Mouse (Mus musculus) liver, embryonic 13.5 days (tissue): Measurements from ENCODE around the gene Dlst. TPM values are rescaled to one million over a fixed set of nuclear protein-coding genes. Genes with fewer than 3 reads are reported as not detected.
"Not testable (repeated sequence)": the region's sequence is repeated elsewhere in the genome, so short reads cannot be mapped to it uniquely, and the experiment has no call there.

Experiments
- ATAC-seq: fragments of 200-750 bp; cut with Nextera tagmentation; 2 replicates; pipeline ENCODE4 v1.8.0; 2017; ENCODE audit warnings: low read depth, mild to moderate bottlenecking, moderate number of reproducible peaks, moderate library complexity
- DNase-seq: peaks from one replicate; pipeline ENCODE4 v3.0.0; 2022
- H3K27ac ChIP-seq: fragments of 300-500 bp; sonication (generic); 2 replicates; pipeline ENCODE4 v1.5.1; 2015; ENCODE audit warnings: moderate library complexity, mild to moderate bottlenecking, inconsistent platforms
- H3K27me3 ChIP-seq: fragments of 300-500 bp; sonication (generic); 2 replicates; pipeline ENCODE4 v1.6.1; 2015; ENCODE audit warnings: mild to moderate bottlenecking, inconsistent platforms
- H3K36me3 ChIP-seq: fragments of 300-500 bp; sonication (generic); 2 replicates; pipeline ENCODE4 v1.6.1; 2015; ENCODE audit warnings: mild to moderate bottlenecking, inconsistent platforms
- H3K4me1 ChIP-seq: fragments of 300-500 bp; sonication (generic); replicated peaks from 2 replicates; pipeline ENCODE4 v1.6.1; 2015; ENCODE audit warnings: inconsistent platforms
- H3K4me2 ChIP-seq: fragments of 300-500 bp; sonication (generic); 2 replicates; pipeline ENCODE4 v1.6.1; 2015; ENCODE audit warnings: inconsistent platforms, mild to moderate bottlenecking, moderate library complexity
- H3K4me3 ChIP-seq: fragments of 300-500 bp; sonication (generic); replicated peaks from 2 replicates; pipeline ENCODE4 v1.5.1; 2015; ENCODE audit warnings: mild to moderate bottlenecking, inconsistent platforms
- H3K9ac ChIP-seq: fragments of 300-500 bp; sonication (generic); 2 replicates; pipeline ENCODE4 v1.6.1; 2015; ENCODE audit warnings: mild to moderate bottlenecking, inconsistent platforms
- H3K9me3 ChIP-seq: fragments of 300-500 bp; sonication (generic); replicated peaks from 2 replicates; pipeline ENCODE4 v1.6.1; 2016; ENCODE audit warnings: inconsistent platforms
- WGBS: fragments of 180-500 bp; shearing (Covaris S2); methylation state at CpG from one replicate; pipeline ENCODE4 v1.1.7; 2015; ENCODE audit not compliant: insufficient replicate concordance; 5-methylcytosine and 5-hydroxymethylcytosine counted together
- polyA plus RNA-seq: library from polyadenylated mRNA; unstranded; fragments of >200 nt; fragmentation: Nextera tagmentation; extraction: Ambion mirVana; gene quantifications from 2 replicates; pipeline ENCODE4 v1.2.1, GENCODE M21; 2015

Gene Dlst
- polyA plus RNA-seq, 1 experiment from 2014 or later = 80.7 TPM

GRCm38 (mm10) chr12:85135513-85136470 is 25.2 kb downstream of the Dlst start:
- no peak overlapping the region for H3K4me3 ChIP-seq
- H3K9me3 ChIP-seq = no peaks in the 10 kb centered on the region
- no peak overlapping the region for H3K27ac ChIP-seq
- no peak overlapping the region for H3K9ac ChIP-seq
- 81% methylated on average over 19 of the region's 19 CpGs for WGBS
- 0 out of 2 replicates have a peak, but pooled peaks cover 12% of the 10 kb centered on the region for H3K27me3 ChIP-seq
- peaks cover 5% of the 10 kb centered on the region; the same call in 1 of the 2 replicates for H3K4me1 ChIP-seq
- DNase-seq (no peak), ATAC-seq (peak; percentile 16; the same call in 1 of the 2 replicates)
- H3K4me2 ChIP-seq = no peak overlapping the region
- H3K36me3 ChIP-seq = peaks cover 49% of the 10 kb centered on the region

DNA sequence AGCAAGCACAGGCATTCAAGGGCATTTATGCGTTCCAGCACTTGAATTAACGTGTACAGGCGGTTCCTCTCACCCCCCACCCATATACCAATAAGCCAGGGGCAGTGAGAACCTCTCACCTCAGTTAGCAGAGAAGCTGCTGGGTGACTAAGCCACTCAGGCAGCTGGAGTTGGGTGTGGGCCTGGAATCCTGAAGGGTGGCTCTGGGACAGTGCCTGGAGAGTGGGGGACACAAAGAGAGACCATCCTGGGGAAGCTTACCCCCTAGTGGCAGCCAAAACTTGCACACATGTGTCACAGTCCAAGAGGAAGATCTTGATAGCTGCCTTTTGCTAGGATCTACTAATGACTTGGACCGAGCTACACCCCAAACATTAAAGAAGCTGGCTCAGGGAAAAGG is 26.0 kb downstream of the Dlst start:
- ATAC-seq = no peak
- no peak overlapping the region for H3K4me2 ChIP-seq

DNA sequence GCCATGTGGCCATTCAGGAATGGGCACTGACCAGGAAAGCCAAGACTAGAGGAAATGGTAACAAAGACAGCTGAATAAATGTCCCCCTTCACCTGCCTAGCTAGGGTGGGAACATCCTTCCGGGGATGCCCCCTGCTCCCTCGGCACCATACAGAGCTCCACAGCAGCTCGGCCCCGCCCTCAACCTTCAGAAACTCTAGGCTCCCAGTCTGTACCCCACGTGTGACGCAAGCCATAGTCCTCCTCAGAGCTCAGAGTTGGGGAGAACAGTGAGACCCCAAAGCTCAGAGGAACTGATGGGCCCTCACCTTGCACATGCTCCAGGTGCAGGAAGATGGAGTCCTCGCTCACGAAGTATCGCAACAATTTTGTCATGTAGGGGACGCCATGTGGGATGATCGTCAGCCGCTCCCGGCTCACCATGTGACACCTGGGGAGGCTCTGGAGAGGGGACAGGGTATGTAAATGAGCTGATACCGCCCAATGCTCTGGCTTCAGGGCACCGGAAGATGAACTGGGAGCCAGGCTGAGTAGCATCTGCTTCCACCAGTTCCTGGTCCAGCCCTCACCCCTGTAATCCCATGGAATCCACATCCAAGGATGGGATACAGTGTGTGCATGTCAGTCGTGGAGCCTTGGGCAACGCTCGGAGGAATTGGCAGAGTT is 29.5 kb downstream of the Dlst start:
- H3K9me3 ChIP-seq = no peaks in the 10 kb centered on the region
- 32% methylated on average over 18 of the region's 18 CpGs for WGBS
- no peak overlapping the region for H3K4me2 ChIP-seq
- H3K27me3 ChIP-seq = 0 out of 2 replicates have a peak, but pooled peaks cover 15% of the 10 kb centered on the region
- 0 out of 2 replicates have a peak, but pooled peaks cover 2% of the 10 kb centered on the region for H3K4me1 ChIP-seq
- DNase-seq (no peak), ATAC-seq (no peak)
- H3K27ac ChIP-seq = no peak overlapping the region
- no peak overlapping the region for H3K9ac ChIP-seq
- no peak overlapping the region for H3K4me3 ChIP-seq
- peaks cover 8% of the 10 kb centered on the region for H3K36me3 ChIP-seq

More for the DNA sequence above, 26.0 kb downstream of the Dlst start:
- peaks cover 5% of the 10 kb centered on the region; the same call in 1 of the 2 replicates for H3K4me1 ChIP-seq
- H3K27me3 ChIP-seq = 0 out of 2 replicates have a peak, but pooled peaks cover 12% of the 10 kb centered on the region
- H3K36me3 ChIP-seq = peaks cover 41% of the 10 kb centered on the region
- H3K4me3 ChIP-seq = no peak overlapping the region
- H3K27ac ChIP-seq = no peak overlapping the region
- DNase-seq = no peak
- 71% methylated on average over 4 of the region's 4 CpGs for WGBS
- no peaks in the 10 kb centered on the region for H3K9me3 ChIP-seq
- H3K9ac ChIP-seq = no peak overlapping the region

GRCm38 (mm10) chr12:85141096-85141495 is 30.5 kb downstream of the Dlst start:
- ATAC-seq = no peak

GRCm38 (mm10) chr12:85142803-85143202 is 32.2 kb downstream of the Dlst start:
- Histone ChIP-seq H3K27ac (no peak overlapping the region), H3K27me3 (peaks cover 19% of the 10 kb centered on the region; the same call in 1 of the 2 replicates), H3K36me3 (no peaks in the 10 kb centered on the region), H3K4me1 (0 out of 2 replicates have a peak, but pooled peaks cover 2% of the 10 kb centered on the region), H3K4me3 (no peak overlapping the region), H3K9ac (no peak overlapping the region), H3K9me3 (no peaks in the 10 kb centered on the region), H3K4me2 (no peak overlapping the region)
- DNase-seq (peak; percentile 56), ATAC-seq (0 out of 2 replicates have a peak, but pooled peaks have one; percentile 40)
- 22% methylated on average over 4 of the region's 4 CpGs for WGBS

More at GRCm38 (mm10) chr12:85141096-85141495, 30.5 kb downstream of the Dlst start:
- Histone ChIP-seq H3K4me2 (no peak overlapping the region), H3K4me1 (0 out of 2 replicates have a peak, but pooled peaks cover 2% of the 10 kb centered on the region), H3K4me3 (no peak overlapping the region), H3K9me3 (no peaks in the 10 kb centered on the region), H3K9ac (no peak overlapping the region), H3K36me3 (no peaks in the 10 kb centered on the region), H3K27me3 (0 out of 2 replicates have a peak, but pooled peaks cover 15% of the 10 kb centered on the region), H3K27ac (no peak overlapping the region)
- DNase-seq = no peak
- WGBS = 62% methylated on average over 6 of the region's 6 CpGs

DNA sequence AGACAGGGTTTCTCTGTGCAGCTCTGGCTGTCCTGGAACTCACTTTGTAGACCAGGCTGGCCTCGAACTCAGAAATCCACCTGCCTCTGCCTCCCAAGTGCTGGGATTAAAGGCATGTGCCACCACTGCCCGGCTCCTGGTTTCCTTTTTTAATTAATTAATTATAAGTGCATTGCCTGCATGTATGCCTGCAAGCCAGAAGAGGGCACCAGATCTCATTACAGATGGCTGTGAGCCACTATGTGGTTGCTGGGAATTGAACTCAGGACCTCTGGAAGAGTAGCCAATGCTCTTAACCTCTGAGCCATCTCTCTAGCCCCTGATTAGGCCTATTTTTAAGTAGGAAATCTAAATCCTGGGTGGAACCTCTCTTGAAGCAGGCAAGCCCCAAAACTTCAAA is 33.6 kb downstream of the Dlst start:
- not testable (repeated sequence) for DNase-seq, H3K9ac ChIP-seq, H3K4me2 ChIP-seq, H3K27ac ChIP-seq, H3K9me3 ChIP-seq, ATAC-seq, H3K4me1 ChIP-seq, H3K4me3 ChIP-seq, H3K36me3 ChIP-seq
- 55% methylated on average over 2 of the region's 2 CpGs for WGBS
- peaks cover 21% of the 10 kb centered on the region; the same call in 1 of the 2 replicates for H3K27me3 ChIP-seq

- ATAC-seq (no peak), DNase-seq (no peak)
- no peak overlapping the region for H3K4me3 ChIP-seq
- WGBS = 84% methylated on average over 4 of the region's 4 CpGs
- H3K4me1 ChIP-seq = 0 out of 2 replicates have a peak, but pooled peaks cover 2% of the 10 kb centered on the region
- no peaks in the 10 kb centered on the region for H3K9me3 ChIP-seq
- H3K36me3 ChIP-seq = no peaks in the 10 kb centered on the region
- H3K27ac ChIP-seq = no peak overlapping the region
- H3K27me3 ChIP-seq = peaks cover 23% of the 10 kb centered on the region
- no peak overlapping the region for H3K4me2 ChIP-seq
- H3K9ac ChIP-seq = no peak overlapping the region
Measured at GRCm38 (mm10) chr12:85144821-85145220, 34.2 kb downstream of the Dlst start.

- Histone ChIP-seq H3K4me1 (peaks cover 7% of the 10 kb centered on the region), H3K4me3 (no peak overlapping the region), H3K27ac (no peak overlapping the region), H3K36me3 (no peaks in the 10 kb centered on the region), H3K9ac (no peak overlapping the region), H3K9me3 (no peaks in the 10 kb centered on the region), H3K4me2 (no peak overlapping the region), H3K27me3 (peaks cover 25% of the 10 kb centered on the region)
- DNase-seq (no peak), ATAC-seq (no peak)
- WGBS = 68% methylated on average over 9 of the region's 9 CpGs
Measured at GRCm38 (mm10) chr12:85145630-85146029, 35.0 kb downstream of the Dlst start.

DNA sequence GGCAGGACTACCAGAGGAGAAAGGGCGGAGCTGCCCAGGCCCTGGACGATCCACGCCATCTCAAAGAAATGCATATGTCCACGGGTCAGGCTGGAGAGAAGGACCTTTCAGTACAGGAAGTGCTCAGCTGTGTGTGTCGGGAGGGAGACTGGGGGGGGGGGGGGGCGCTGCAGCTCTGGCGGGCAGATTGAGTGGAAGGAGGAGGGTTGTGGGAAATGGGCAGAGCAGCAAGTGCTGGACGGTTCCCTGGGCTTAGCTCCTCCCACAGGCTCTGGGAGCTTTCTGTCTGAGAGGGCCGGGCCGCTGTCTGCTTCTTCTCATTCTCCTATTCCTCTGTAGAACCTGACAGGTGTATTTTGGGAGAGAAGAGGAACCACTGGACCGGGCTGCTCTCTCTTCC is 35.7 kb downstream of the Dlst start:
- ATAC-seq = no peak
- H3K27me3 ChIP-seq = peaks cover 31% of the 10 kb centered on the region

DNA sequence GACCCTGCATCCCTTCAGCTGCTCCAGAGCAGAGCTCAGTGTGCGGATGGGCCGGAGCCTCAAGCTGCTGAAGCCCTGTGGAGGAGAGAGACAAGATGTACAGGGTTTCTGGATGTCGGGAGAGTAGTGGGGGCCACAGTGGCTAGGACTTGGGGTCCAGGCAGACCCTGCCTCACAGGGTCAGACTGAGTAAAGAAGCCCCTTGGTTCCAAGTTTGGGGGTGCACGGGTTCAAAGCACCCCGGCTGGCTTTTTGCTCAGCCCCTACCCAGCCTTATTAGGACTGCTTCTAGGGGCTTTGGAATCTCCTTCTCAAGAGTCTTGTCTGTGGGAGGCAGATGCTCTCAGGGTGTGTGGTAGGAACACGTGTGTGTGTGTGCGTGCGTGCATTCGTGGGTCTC is 36.2 kb downstream of the Dlst start:
- DNase-seq = no peak
- Histone ChIP-seq H3K27me3 (peaks cover 29% of the 10 kb centered on the region), H3K9ac (no peak overlapping the region), H3K4me3 (no peak overlapping the region), H3K27ac (no peak overlapping the region), H3K36me3 (no peaks in the 10 kb centered on the region), H3K9me3 (no peaks in the 10 kb centered on the region), H3K4me2 (no peak overlapping the region), H3K4me1 (peaks cover 19% of the 10 kb centered on the region)
- ATAC-seq = no peak
- 70% methylated on average over 9 of the region's 9 CpGs for WGBS

More for the DNA sequence above, 35.7 kb downstream of the Dlst start:
- 30% methylated on average over 9 of the region's 11 CpGs for WGBS
- Histone ChIP-seq H3K4me1 (peaks cover 14% of the 10 kb centered on the region), H3K27ac (no peak overlapping the region), H3K36me3 (no peaks in the 10 kb centered on the region), H3K9me3 (no peaks in the 10 kb centered on the region), H3K9ac (no peak overlapping the region), H3K4me2 (no peak overlapping the region), H3K4me3 (no peak overlapping the region)
- DNase-seq = no peak
